Mouse (Mus musculus) pancreas, adult 10 weeks (tissue): ENCODE results near the gene Top2a. TPM values are rescaled to one million over a fixed set of nuclear protein-coding genes. Genes with fewer than 3 reads are reported as not detected.

Experiments used
- polyA plus RNA-seq: library from polyadenylated mRNA; stranded (reverse); fragments of 350-450 nt; fragmentation: Illumina TruSeq; extraction: RNeasy Lipid Tissue Mini Kit (QIAGEN cat#74804); gene quantifications from one replicate; pipeline ENCODE4 v1.2.3, GENCODE M21; 2015; ENCODE audit warnings: low read depth, low replicate concordance; ENCODE audit not compliant: insufficient read depth

Top2a gene
- polyA plus RNA-seq, result 1.4 TPM

GRCm38 (mm10) chr11:99023500-99024467, at the start of gene Top2a:
Gene Top2a, minus strand, starts transcription at chr11:99024189.

GRCm38 (mm10) chr11:99041051-99041729, 17.2 kb upstream of the Top2a start, which contains the start of gene Igfbp4:
Gene Igfbp4, plus strand, starts transcription at chr11:99041244.

GRCm38 (mm10) chr11:98982773-98983133, 41.2 kb downstream of the Top2a start, which contains the start of gene Gjd3:
Gene Gjd3, minus strand, starts transcription at chr11:98983016.

Other genes with a start within 250 kb of the Top2a start
- 4.8 TPM for gene Nr1d1, start 248.9 kb downstream of the Top2a start, polyA plus RNA-seq
- gene Msl1, start 228.7 kb downstream of the Top2a start, polyA plus RNA-seq, result 15.9 TPM
- 11.9 TPM for gene Casc3, start 219.3 kb downstream of the Top2a start, polyA plus RNA-seq
- gene Rapgefl1, start 187.4 kb downstream of the Top2a start, polyA plus RNA-seq, result 4.9 TPM
- gene Wipf2, start 160.6 kb downstream of the Top2a start, polyA plus RNA-seq, result 2.3 TPM
- gene Cdc6, start 116.4 kb downstream of the Top2a start, polyA plus RNA-seq, result 0.83 TPM
- gene Rara, start 96.4 kb downstream of the Top2a start, polyA plus RNA-seq, result 5.0 TPM
- not detected for gene Gjd3, start 41.2 kb downstream of the Top2a start, polyA plus RNA-seq
- 81.0 TPM for gene Igfbp4, start 17.1 kb upstream of the Top2a start, polyA plus RNA-seq
- gene Tns4, start 65.1 kb upstream of the Top2a start, polyA plus RNA-seq, result 0.55 TPM
- gene Ccr7, start 130.9 kb upstream of the Top2a start, polyA plus RNA-seq, result 0.55 TPM
- gene Smarce1, start 206.8 kb upstream of the Top2a start, polyA plus RNA-seq, result 17.8 TPM
- gene Krt222, start 219.9 kb upstream of the Top2a start, polyA plus RNA-seq, result 0.42 TPM